Mouse (Mus musculus) intestine, postnatal 0 days (tissue): ENCODE results near the gene Arhgap11a. TPM values are rescaled to one million over a fixed set of nuclear protein-coding genes. Genes with fewer than 3 reads are reported as not detected.

ENCODE experiments used
- ATAC-seq: fragments of 200-750 bp; cut with Nextera tagmentation; 2 replicates; pipeline ENCODE4 v1.8.0; 2017; ENCODE audit warnings: mild to moderate bottlenecking, moderate TSS enrichment, moderate library complexity
- H3K27ac ChIP-seq: fragments of 300-500 bp; sonication (generic); 2 replicates; pipeline ENCODE4 v1.5.1; 2014; ENCODE audit warnings: mild to moderate bottlenecking, low read depth, low read length, moderate library complexity
- H3K27me3 ChIP-seq: fragments of 300-500 bp; sonication (generic); replicated peaks from 2 replicates; pipeline ENCODE4 v1.6.1; 2014; ENCODE audit warnings: low read length, mixed read lengths; ENCODE audit not compliant: control insufficient read depth, insufficient read depth
- H3K36me3 ChIP-seq: fragments of 300-500 bp; sonication (generic); 2 replicates; pipeline ENCODE4 v1.6.1; 2014; ENCODE audit warnings: mild to moderate bottlenecking, moderate library complexity; ENCODE audit not compliant: control insufficient read depth, insufficient read depth
- H3K4me1 ChIP-seq: fragments of 300-500 bp; sonication (generic); replicated peaks from 2 replicates; pipeline ENCODE4 v1.6.1; 2014; ENCODE audit warnings: antibody characterized with exemption, low read length, mixed read lengths; ENCODE audit not compliant: control insufficient read depth, insufficient read depth
- H3K4me2 ChIP-seq: fragments of 300-500 bp; sonication (generic); replicated peaks from 2 replicates; pipeline ENCODE4 v1.6.1; 2014; ENCODE audit warnings: low read depth, mild to moderate bottlenecking, moderate library complexity
- H3K4me3 ChIP-seq: fragments of 300-500 bp; sonication (generic); 2 replicates; pipeline ENCODE4 v1.5.1; 2014; ENCODE audit warnings: low read depth, low read length
- H3K9ac ChIP-seq: fragments of 300-500 bp; sonication (generic); 2 replicates; pipeline ENCODE4 v1.6.1; 2014; ENCODE audit warnings: mild to moderate bottlenecking, low read depth, low read length
- H3K9me3 ChIP-seq: fragments of 300-500 bp; sonication (generic); 2 replicates; pipeline ENCODE4 v1.6.1; 2016; ENCODE audit warnings: mixed run types; ENCODE audit not compliant: control insufficient read depth
- CTCF ChIP-seq: sonication (generic); IDR thresholded peaks from 2 replicates; pipeline ENCODE4 v1.5.1; 2016; ENCODE audit warnings: low read depth, mild to moderate bottlenecking, control low read depth, antibody characterized with exemption, moderate library complexity
- WGBS: fragments of 180-500 bp; shearing (Covaris S2); extraction: QIAGEN DNeasy Blood & Tissue Kit; methylation state at CpG from one replicate; pipeline ENCODE4 v1.1.7; 2014; 5-methylcytosine and 5-hydroxymethylcytosine counted together
- polyA plus RNA-seq: library from polyadenylated mRNA; unstranded; fragments of >200 nt; fragmentation: Nextera tagmentation; extraction: Ambion mirVana; gene quantifications from 2 replicates; pipeline ENCODE4 v1.2.1, GENCODE M21; 2015

Gene Arhgap11a
- polyA plus RNA-seq, 1 experiment from 2014 or later, result 7.5 TPM

DNA sequence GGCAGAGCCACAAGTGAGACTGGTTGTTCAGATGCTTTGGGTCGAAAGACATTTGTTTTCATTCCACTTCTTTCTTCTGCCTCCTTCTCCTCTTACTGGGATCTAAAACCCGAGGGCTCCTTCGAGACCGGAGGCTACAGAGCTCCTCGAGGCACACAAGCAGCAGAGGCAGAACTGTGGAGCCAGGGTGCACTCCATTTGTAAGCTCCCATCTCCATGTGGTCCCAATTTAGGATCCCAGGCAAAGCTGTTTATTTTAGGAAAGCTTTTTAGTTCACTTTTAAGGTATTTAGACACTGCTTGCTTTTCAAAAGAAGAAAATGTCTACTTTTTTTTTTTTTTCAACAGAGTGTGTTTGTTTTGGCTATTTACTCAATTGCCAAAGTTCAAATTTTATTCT, 47.6 kb downstream of the Arhgap11a start:
- WGBS, result 75% methylated on average over 5 of the region's 5 CpGs
- H3K27me3 ChIP-seq, result no peaks in the 10 kb centered on the region
- H3K4me1 ChIP-seq, result no peaks in the 10 kb centered on the region
- H3K9me3 ChIP-seq, result no peaks in the 10 kb centered on the region
- H3K36me3 ChIP-seq, result no peaks in the 10 kb centered on the region
- H3K9ac ChIP-seq, result no peak overlapping the region
- no peak for TF ChIP-seq CTCF
- H3K4me3 ChIP-seq, result no peak overlapping the region
- H3K4me2 ChIP-seq, result no peak overlapping the region
- no peak for ATAC-seq
- no peak overlapping the region for H3K27ac ChIP-seq

DNA sequence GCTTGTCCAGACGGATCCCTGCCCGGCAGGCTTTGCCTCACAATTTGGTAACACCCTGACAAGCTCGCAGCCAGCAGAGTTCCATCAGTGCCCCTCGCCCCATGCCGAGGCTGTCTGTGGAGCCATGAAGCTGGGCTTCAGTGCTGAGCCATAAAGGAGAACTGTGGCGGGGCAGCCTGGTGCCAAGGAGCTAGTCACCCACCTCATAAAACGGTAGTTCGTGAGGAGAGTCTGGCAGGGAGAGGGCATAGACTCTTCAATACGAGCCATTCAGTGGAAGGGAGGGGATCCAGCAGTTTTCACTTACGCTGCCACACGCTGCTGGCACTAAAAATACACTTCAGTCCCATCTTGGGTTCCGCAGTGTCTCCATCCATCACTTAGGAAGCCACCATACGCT, 49.9 kb downstream of the Arhgap11a start:
- no peaks in the 10 kb centered on the region for H3K4me1 ChIP-seq
- WGBS, result 78% methylated on average over 13 of the region's 13 CpGs

DNA sequence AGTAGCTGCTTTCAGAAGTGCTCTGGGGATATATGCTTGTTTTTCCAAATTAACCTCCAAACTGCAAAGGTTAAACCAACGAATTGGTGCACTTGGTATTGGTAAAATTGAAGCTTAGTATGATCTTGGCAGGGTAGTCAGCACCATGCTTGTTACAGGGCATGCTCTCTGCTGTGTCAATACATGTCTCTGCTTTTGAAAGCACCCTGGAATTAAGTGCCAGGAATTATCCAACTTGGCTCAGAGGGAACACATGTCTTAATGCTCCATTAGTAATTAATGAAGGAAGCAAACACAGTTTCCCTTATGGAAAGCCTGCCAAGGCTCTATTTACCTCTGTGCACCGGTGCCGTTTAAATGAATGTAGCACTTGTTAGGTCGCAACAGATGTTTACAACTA, 53.3 kb downstream of the Arhgap11a start:
- Histone ChIP-seq H3K36me3 (no peaks in the 10 kb centered on the region), H3K4me1 (no peaks in the 10 kb centered on the region), H3K27ac (no peak overlapping the region), H3K27me3 (no peaks in the 10 kb centered on the region), H3K4me3 (no peak overlapping the region), H3K9ac (no peak overlapping the region), H3K9me3 (no peaks in the 10 kb centered on the region), H3K4me2 (no peak overlapping the region)
- ATAC-seq, result no peak
- no peak for TF ChIP-seq CTCF
- WGBS, result 61% methylated on average over 4 of the region's 4 CpGs

More for the DNA sequence above, 49.9 kb downstream of the Arhgap11a start:
- Histone ChIP-seq H3K36me3 (no peaks in the 10 kb centered on the region), H3K9me3 (no peaks in the 10 kb centered on the region), H3K27ac (no peak overlapping the region), H3K27me3 (no peaks in the 10 kb centered on the region), H3K4me2 (no peak overlapping the region), H3K4me3 (no peak overlapping the region), H3K9ac (no peak overlapping the region)
- TF ChIP-seq CTCF, result no peak
- ATAC-seq, result no peak

DNA sequence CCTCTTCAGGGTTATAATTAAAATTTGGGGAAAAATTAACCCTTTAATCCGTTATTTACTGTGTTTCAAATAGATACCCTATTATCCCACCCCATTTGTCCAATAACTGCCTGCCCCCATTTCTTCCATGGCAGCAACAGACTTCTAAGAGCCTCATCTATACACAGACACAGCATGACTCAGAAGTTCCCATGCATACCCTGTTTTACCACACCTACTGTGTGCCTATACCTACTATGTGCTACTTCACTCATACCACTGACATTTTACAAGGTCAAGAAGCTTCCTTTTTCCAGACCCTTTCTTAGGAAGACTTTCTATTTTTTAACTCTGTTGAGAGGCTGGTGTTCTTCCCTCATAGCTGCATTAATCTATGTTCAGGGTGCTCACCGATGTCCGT, 54.9 kb downstream of the Arhgap11a start:
- H3K27ac ChIP-seq, result no peak overlapping the region
- H3K9ac ChIP-seq, result no peak overlapping the region
- ATAC-seq, result no peak
- H3K4me3 ChIP-seq, result no peak overlapping the region
- 85% methylated on average over 3 of the region's 3 CpGs for WGBS
- H3K27me3 ChIP-seq, result no peaks in the 10 kb centered on the region
- no peaks in the 10 kb centered on the region for H3K9me3 ChIP-seq
- H3K4me1 ChIP-seq, result no peaks in the 10 kb centered on the region
- H3K36me3 ChIP-seq, result no peaks in the 10 kb centered on the region
- TF ChIP-seq CTCF, result no peak
- no peak overlapping the region for H3K4me2 ChIP-seq

DNA sequence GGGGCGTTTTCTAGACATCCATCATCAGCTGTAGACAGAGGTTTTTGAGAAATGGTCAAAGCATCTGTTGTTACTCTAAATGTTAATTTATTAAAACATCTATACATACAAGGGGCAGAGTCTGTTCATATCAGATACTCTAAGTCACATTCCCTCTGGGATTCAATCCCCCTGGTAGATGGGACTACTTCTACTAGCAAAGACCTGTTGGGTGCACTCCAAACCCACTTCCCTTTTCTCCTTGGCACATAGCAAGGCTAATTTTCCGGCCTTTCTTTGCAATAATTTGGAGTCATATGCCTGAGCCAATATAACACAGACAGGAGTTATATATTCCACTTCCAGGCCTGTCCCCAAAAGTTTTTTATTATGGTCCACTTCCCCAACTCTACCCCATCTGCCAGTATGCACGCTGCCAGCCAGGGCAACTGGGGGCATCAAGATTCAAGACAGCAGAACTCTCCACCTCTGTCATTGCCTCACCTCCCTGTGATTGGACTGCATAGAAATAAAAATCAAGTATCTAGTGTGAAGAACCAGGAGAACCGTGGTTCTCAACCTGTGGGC, 59.6 kb downstream of the Arhgap11a start:
- no peaks in the 10 kb centered on the region for H3K4me1 ChIP-seq
- no peak overlapping the region for H3K4me3 ChIP-seq
- H3K27me3 ChIP-seq, result no peaks in the 10 kb centered on the region
- H3K4me2 ChIP-seq, result no peak overlapping the region
- no peak overlapping the region for H3K27ac ChIP-seq
- 88% methylated on average over 4 of the region's 4 CpGs for WGBS
- ATAC-seq, result no peak
- no peak overlapping the region for H3K9ac ChIP-seq
- no peaks in the 10 kb centered on the region for H3K36me3 ChIP-seq
- no peak for TF ChIP-seq CTCF
- no peaks in the 10 kb centered on the region for H3K9me3 ChIP-seq

DNA sequence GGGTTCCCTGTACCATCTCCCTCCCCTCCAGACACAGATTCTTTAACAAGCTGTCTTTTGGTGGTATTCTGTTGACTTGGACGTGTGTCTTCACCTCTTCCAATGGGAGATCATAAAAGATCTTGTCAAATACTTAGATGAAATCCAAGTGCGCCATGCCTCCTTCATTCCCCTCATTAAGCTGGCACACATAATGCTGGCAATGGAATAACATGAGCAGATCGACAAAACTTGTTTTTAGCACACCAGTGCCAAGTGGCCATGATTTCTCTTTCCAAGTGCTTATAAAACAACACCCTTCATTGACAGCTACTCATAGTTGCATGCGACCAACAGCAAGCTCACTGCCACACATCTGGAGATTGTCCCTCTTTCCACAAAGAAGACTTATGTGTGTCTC, 60.6 kb downstream of the Arhgap11a start:
- Histone ChIP-seq H3K4me2 (no peak overlapping the region), H3K27me3 (no peaks in the 10 kb centered on the region), H3K4me1 (no peaks in the 10 kb centered on the region), H3K9ac (no peak overlapping the region), H3K27ac (no peak overlapping the region), H3K9me3 (no peaks in the 10 kb centered on the region), H3K36me3 (no peaks in the 10 kb centered on the region), H3K4me3 (no peak overlapping the region)
- 90% methylated on average over 4 of the region's 4 CpGs for WGBS
- no peak for TF ChIP-seq CTCF
- ATAC-seq, result no peak

DNA sequence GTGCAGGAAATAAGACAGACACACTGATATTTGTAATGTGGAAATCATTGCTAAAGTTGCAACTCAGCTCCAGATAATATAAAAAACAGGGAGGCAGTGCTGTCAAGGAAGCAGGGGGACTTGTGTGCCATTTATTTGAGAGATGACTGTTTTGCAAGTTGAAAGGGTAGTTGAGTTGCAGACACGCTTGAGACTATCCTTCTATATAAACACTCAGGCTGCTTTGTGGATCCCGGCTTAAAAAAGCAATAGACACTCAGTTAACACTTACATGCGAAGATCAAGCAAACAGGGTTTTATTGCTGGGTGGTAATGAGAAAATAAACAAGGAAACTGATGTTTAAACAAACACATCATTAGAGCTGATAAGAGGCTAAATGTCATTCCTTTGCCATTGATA, 63.6 kb downstream of the Arhgap11a start:
- no peaks in the 10 kb centered on the region for H3K9me3 ChIP-seq
- TF ChIP-seq CTCF, result no peak
- no peak overlapping the region for H3K27ac ChIP-seq
- no peak for ATAC-seq
- H3K4me1 ChIP-seq, result no peaks in the 10 kb centered on the region
- H3K4me2 ChIP-seq, result no peak overlapping the region
- no peaks in the 10 kb centered on the region for H3K27me3 ChIP-seq
- no peaks in the 10 kb centered on the region for H3K36me3 ChIP-seq
- H3K4me3 ChIP-seq, result no peak overlapping the region
- 23% methylated on average over 3 of the region's 3 CpGs for WGBS
- no peak overlapping the region for H3K9ac ChIP-seq
